Mouse (Mus musculus) left cerebral cortex, postnatal 36 days (tissue): Measurements from ENCODE around the gene Lrrc37a. TPM values are rescaled to one million over a fixed set of nuclear protein-coding genes. Genes with fewer than 3 reads are reported as not detected.

Experiments used
- DNase-seq, 2 experiments: peaks; one replicate each; pipeline ENCODE4 v3.0.0; 2021 to 2022; ENCODE audit warnings: low spot score in 2 of 2, mixed read lengths in 1 of 2
- intact Hi-C: fragments of 180-260 bp; cut with DNase I; formaldehyde crosslinking; loops from one replicate; pipeline ENCODE4 v1.15.1; 2025
- total RNA-seq, 2 experiments: library from RNA; stranded (reverse); gene quantifications; 2 replicates each; pipeline ENCODE4 v1.2.3; 2021

Lrrc37a gene
- total RNA-seq, 2 experiments from 2014 or later: not detected

GRCm38 (mm10) chr11:103402738-103403137 lies 101.7 kb downstream of the Lrrc37a start:
- DNase-seq: peak; percentile 23 to 43
- intact Hi-C loops: no loop called here

- peak; percentile 30 to 55 for DNase-seq
- intact Hi-C loops: no loop called here
These were observed 102.2 kb downstream of the Lrrc37a start for GRCm38 (mm10) chr11:103402198-103402597.

Other genes with a start within 250 kb of the Lrrc37a start
- gene Map3k14, start 237.1 kb downstream of the Lrrc37a start, total RNA-seq: 1 to 10 TPM; 3.1 to 4.0 TPM
- gene Arhgap27, start 140.9 kb downstream of the Lrrc37a start, total RNA-seq: 10 to 100 TPM; 11.6 to 12.6 TPM
- gene Plekhm1, start 91.9 kb downstream of the Lrrc37a start, total RNA-seq: 10 to 100 TPM; 16.3 to 18.8 TPM
- under 1 TPM in 1 of 2 experiments, not detected in 1; 0.05 TPM for gene Gm884, start 116.5 kb upstream of the Lrrc37a start, total RNA-seq
- not detected for gene Lyzl6, start 134.3 kb upstream of the Lrrc37a start, total RNA-seq
- 10 to 100 TPM; 84.9 to 98.5 TPM for gene Rprml, start 145.0 kb upstream of the Lrrc37a start, total RNA-seq
- 10 to 100 TPM; 64.0 to 70.3 TPM for gene Gosr2, start 193.3 kb upstream of the Lrrc37a start, total RNA-seq
- under 1 TPM; 0.17 to 0.32 TPM for gene Wnt9b, start 245.2 kb upstream of the Lrrc37a start, total RNA-seq